ENCODE assay signal across 10 mouse cellular contexts in the genomic region with DNA sequence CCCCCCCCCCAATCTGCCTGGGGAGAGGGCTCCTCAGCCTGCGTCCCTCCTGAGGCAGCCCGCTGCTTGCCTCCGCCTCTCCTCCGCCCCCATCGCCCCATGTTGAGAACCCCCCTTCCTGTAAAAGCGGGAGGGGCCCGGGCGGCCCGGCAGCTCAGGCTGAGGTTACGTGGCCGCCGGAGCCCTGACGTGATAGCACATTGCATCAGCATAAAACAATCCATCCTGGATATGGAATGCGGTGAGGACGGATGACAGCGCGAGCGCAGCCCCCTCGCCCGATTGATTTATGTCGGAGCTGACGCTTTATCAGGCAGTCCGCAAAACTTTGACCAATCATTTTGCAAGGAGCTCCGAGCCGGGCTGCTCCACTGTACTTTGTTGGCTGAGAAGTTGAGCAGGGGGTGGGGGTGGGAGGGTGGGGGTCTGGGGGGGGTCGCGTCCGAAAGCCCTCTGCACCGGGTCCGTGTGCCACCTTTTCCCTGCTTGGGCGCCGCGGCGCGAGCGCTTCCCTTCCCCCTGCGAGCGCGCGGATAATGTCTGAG. TPM values are rescaled to one million over a fixed set of nuclear protein-coding genes. Genes with fewer than 3 reads are reported as not detected.
DNase-seq lines count a peak whose midpoint lies in the region; ATAC-seq and TF ChIP-seq lines count a peak whose summit lies in the region.
"Had no signal": no experiment of that assay in that cellular context is flagged by ENCODE, and none has a peak within 500 bp of the region (broad histone marks: within the 10 kb centered on the region; RNA-seq: fewer than 3 reads in every experiment).

A gene (plus strand): TSS at position 462 of the 545 bp plus-strand sequence.

- no peaks in the 10 kb centered on the region for H3K36me3 ChIP-seq in heart, embryonic 11.5 days (ENCODE audit: control insufficient read depth, insufficient read depth, low read length)
- H3K36me3 ChIP-seq in intestine, postnatal 0 days (ENCODE audit: control insufficient read depth, insufficient read depth) = no peaks in the 10 kb centered on the region

- H3K9ac ChIP-seq in heart, embryonic 11.5 days (ENCODE audit: low read depth, low read length) = no peak within 1 kb of the TSS
- 0 out of 2 replicates have a peak within 1 kb of the TSS, but pooled peaks have one; percentile 22 for H3K9ac ChIP-seq in intestine, postnatal 0 days (ENCODE audit: low read depth, low read length)

- peaks cover 5% of the 10 kb centered on the region for H3K4me1 ChIP-seq in heart, embryonic 11.5 days (ENCODE audit: control insufficient read depth, insufficient read depth, low read length)
- no peaks in the 10 kb centered on the region; the same call in 1 of the 2 replicates for H3K4me1 ChIP-seq in intestine, postnatal 0 days (replicated peaks; ENCODE audit: control insufficient read depth, insufficient read depth, low read length)

- DNase-seq in heart, postnatal 10 days = no peak
- DNase-seq in adrenal gland, adult 2 months = peak; percentile 96
- peak; percentile 43 for DNase-seq in naive thymus-derived CD4-positive, alpha-beta T cell, adult 2 months (ENCODE audit: low read depth)
- DNase-seq in right cerebral cortex, adult 2 months (ENCODE audit: low spot score in 2 of 2) = no peak
- no peak for DNase-seq in retina, embryonic 14.5 days (ENCODE audit: low spot score)

- intact Hi-C loops in heart, postnatal 10 days (cut with DNase I) = loop anchor here (10.0 kb wide), 1 partner anchor 266 kb away; a partner anchor contains a TSS

- H3K4me3 ChIP-seq in heart, embryonic 11.5 days (ENCODE audit: low read depth, low read length) = peak within 1 kb of the TSS; percentile 30
- H3K4me3 ChIP-seq in intestine, postnatal 0 days (ENCODE audit: low read depth, low read length) = peak within 1 kb of the TSS; percentile 41

- under 1% methylated on average over 40 of the region's 40 CpGs for WGBS in heart, embryonic 11.5 days (ENCODE audit: insufficient replicate concordance)
- WGBS in intestine, postnatal 0 days = 0% methylated on average over 36 of the region's 40 CpGs

- peaks cover 97% of the 10 kb centered on the region for H3K27me3 ChIP-seq in heart, embryonic 11.5 days (ENCODE audit: control insufficient read depth, insufficient read depth, low read length)
- H3K27me3 ChIP-seq in intestine, postnatal 0 days (replicated peaks; ENCODE audit: control insufficient read depth, insufficient read depth, low read length) = peaks cover 100% of the 10 kb centered on the region

- no peak for ATAC-seq in heart, embryonic 11.5 days (replicated peaks; ENCODE audit: insufficient number of reproducible peaks, low FRiP score, low TSS enrichment)
- ATAC-seq in intestine, postnatal 0 days = 0 out of 2 replicates have a peak, but pooled peaks have one; percentile 10
- no peak for ATAC-seq in megakaryocyte-erythroid progenitor cell, adult 5-6 weeks (replicated peaks; ENCODE audit: low FRiP score, low TSS enrichment, poor library complexity, severe bottlenecking)

- H3K27ac ChIP-seq in heart, embryonic 11.5 days (ENCODE audit: low read depth, low read length) = no peak within 1 kb of the TSS
- H3K27ac ChIP-seq in intestine, postnatal 0 days (ENCODE audit: low read depth, low read length) = peak within 1 kb of the TSS; percentile 62

- peak within 1 kb of the TSS; percentile 41 for H3K4me2 ChIP-seq in heart, embryonic 11.5 days
- peak within 1 kb of the TSS; percentile 56 for H3K4me2 ChIP-seq in intestine, postnatal 0 days (replicated peaks; ENCODE audit: low read depth)

- TF ChIP-seq CTCF in intestine, postnatal 0 days (IDR thresholded peaks at IDR 0.05; ENCODE audit: low read depth) = no peak

- no peaks in the 10 kb centered on the region for H3K9me3 ChIP-seq in heart, embryonic 11.5 days (replicated peaks; ENCODE audit: control insufficient read depth, low read length)
- H3K9me3 ChIP-seq in intestine, postnatal 0 days (ENCODE audit: control insufficient read depth) = no peaks in the 10 kb centered on the region

RNA-seq across cellular contexts. Expression of the gene that starts here (rescaled TPM):
- polyA plus RNA-seq in heart, embryonic 11.5 days (2014; fragmentation: Nextera tagmentation; extraction: Ambion mirVana) = 0.09 TPM in 1 of 2 replicates, not detected in the other
- not detected for total RNA-seq in heart, postnatal 10 days (2021)
- total RNA-seq in adrenal gland, adult 2 months (2021) = 100 to 1,000 TPM; 183 to 377 TPM
- 156 and 180 TPM in 2 replicates for polyA plus RNA-seq in adrenal gland, adult 2 months (2012; rRNA removed)
- 0.37 and 1.5 TPM in 2 replicates for polyA plus RNA-seq in intestine, postnatal 0 days (2015; fragmentation: Nextera tagmentation; extraction: Ambion mirVana)
- total RNA-seq in megakaryocyte-erythroid progenitor cell, adult 5-6 weeks (2014; fragmentation: Nextera tagmentation) = not detected in 2 replicates
- not detected in 2 replicates for total RNA-seq in megakaryocyte-erythroid progenitor cell, adult 5-6 weeks (2017)
- total RNA-seq: liver, adult 2 months; MEL had no signal
- polyA plus RNA-seq: liver, adult 2 months had no signal

Comparison
In these comparisons a context has a peak if more than half of its experiments do, and no peak if none do; other contexts are left out.
1. RNA of the gene that starts here (total RNA-seq): 183 to 377 TPM in adrenal gland, adult 2 months; not detected in heart, postnatal 10 days and not detected in megakaryocyte-erythroid progenitor cell, adult 5-6 weeks; every median in the first group is over 100 times any median in the second.
2. RNA of the gene that starts here (polyA plus RNA-seq): 156 to 180 TPM in adrenal gland, adult 2 months; 0.37 to 1.5 TPM in intestine, postnatal 0 days and 0.09 TPM in heart, embryonic 11.5 days; every median in the first group is over 10 times any median in the second.
3. DNase-seq: peak in adrenal gland, adult 2 months (single experiment) and naive thymus-derived CD4-positive, alpha-beta T cell, adult 2 months (single experiment); none in heart, postnatal 10 days (0 of 2), right cerebral cortex, adult 2 months (0 of 2) and retina, embryonic 14.5 days (single experiment).